Mouse (Mus musculus) embryonic stem cell, embryonic (primary cell): ENCODE data around the gene Ripk1.
"Not testable (repeated sequence)": the region's sequence is repeated elsewhere in the genome, so short reads cannot be mapped to it uniquely, and the experiment has no call there.

Experiments used
- CTCF ChIA-PET, 4 experiments: fragments of 300-600 bp in 2 of 4; fragments of 350-600 bp in 2 of 4; sonication (Branson Sonifier 250); formaldehyde crosslinking; loops; one replicate each; lab custom pipeline; 2022; ENCODE audit warnings: inconsistent platforms in 2 of 4; lab: Charles Lee
- POLR2A ChIA-PET, 4 experiments: fragments of 300-600 bp in 2 of 4; fragments of 350-600 bp in 2 of 4; sonication (Branson Sonifier 250); formaldehyde crosslinking; loops; one replicate each; lab custom pipeline; 2022; ENCODE audit warnings: antibody characterized with exemption in 4 of 4, inconsistent platforms in 1 of 4; lab: Charles Lee

Gene Ripk1

DNA sequence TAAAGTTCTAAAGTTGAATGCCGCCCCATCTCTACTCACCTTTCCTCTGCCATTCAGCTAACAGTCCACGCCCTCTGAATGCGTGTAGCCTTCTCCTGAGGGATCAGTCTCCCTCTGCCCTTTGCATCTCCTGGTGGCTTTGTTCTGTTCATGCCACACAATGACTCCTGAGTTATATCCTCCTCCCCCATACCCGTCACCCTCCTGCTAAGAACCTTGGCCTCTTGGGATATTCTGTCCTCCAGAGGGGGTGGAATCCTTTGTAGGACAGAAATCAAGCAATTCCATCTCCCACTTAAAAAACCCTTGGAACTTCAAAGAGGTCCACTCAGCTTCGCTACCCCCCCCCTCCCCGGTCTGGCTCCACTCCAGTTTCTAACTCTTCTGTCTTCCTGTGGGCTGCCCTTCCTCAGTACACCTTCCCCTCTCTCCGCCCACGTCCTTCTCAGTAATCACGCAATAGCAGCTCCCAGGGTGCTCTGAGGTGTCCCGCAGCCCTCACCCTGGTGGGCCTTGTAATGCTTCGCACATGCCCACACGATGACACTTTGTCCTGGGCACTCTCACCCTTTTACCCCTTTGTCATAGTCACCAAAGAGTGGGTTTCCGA is 51.6 kb downstream of the Ripk1 start:
- CTCF ChIA-PET = interaction anchor here in 1 of 4 experiments (1.1 kb wide), 1 partner anchor 52 kb away, joined by 3 read pairs; the partner anchor contains the start of gene Ripk1
- POLR2A ChIA-PET = interaction anchor here in 3 of 4 experiments (0.6 to 5.8 kb wide), 6 partner anchors 17 to 196 kb away, joined by 3 to 25 read pairs (median 3); partner anchors contain the start of gene Tubb2b (in 2 of the 3)

DNA sequence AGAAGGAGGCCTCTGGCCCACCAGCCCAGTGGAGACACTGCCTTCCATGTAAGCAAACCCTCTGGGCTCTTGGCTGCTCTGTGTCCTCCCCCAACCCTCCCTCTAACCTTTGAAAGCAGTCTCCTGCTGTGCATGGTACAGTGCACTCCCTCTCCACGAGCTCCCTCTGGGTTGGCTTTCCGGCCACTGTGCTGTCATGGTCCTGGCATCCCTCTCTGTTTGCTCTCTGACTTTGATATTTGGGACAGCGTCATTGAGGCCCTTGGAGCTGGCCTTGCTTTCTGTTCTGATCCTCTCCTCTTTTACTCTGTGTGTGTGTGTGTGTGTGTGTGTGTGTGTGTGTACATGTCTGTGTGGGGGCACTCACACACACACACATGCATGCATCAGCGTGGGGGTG is 52.2 kb downstream of the Ripk1 start:
- POLR2A ChIA-PET = interaction anchor here in 3 of 4 experiments (0.6 to 5.8 kb wide), 5 partner anchors 18 to 196 kb away, joined by 3 to 25 read pairs (median 3); partner anchors contain the start of gene Tubb2b (in 2 of the 3)
- CTCF ChIA-PET = interaction anchor here in 3 of 4 experiments (0.6 to 1.1 kb wide), 3 partner anchors 8 to 52 kb away, joined by 3 read pairs; partner anchors contain the start of gene Ripk1 (in 1 of the 3)

DNA sequence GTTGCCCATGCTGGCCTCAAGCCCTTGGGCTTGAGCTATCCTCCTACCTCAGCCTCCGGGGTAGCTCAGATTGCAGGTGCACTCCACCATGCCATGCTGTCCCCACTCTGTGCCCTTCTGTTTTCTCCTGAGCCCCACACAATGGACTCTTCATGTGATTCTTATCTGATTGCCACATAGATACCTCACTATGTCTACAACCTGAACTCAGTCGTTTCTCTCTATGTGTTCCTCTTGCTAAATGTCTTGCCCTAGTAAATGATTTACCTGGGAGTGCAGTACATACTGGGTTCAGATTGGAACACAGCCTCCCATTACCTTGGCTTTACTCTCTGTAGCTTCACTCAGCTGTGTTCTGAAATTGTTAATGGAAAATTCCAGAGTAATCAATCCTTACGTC is 52.8 kb downstream of the Ripk1 start:
- ChIA-PET POLR2A (interaction anchor here in 2 of 4 experiments (0.7 to 5.8 kb wide), 5 partner anchors 18 to 108 kb away, joined by 3 to 25 read pairs (median 3); partner anchors contain the start of genes Tubb2b (in 2 of the 2) and Psmg4 (in 1 of the 2)), CTCF (interaction anchor here in 2 of 4 experiments (0.6 to 1.0 kb wide), 2 partner anchors 9 kb away, joined by 3 read pairs; no protein-coding TSS in a partner anchor)

DNA sequence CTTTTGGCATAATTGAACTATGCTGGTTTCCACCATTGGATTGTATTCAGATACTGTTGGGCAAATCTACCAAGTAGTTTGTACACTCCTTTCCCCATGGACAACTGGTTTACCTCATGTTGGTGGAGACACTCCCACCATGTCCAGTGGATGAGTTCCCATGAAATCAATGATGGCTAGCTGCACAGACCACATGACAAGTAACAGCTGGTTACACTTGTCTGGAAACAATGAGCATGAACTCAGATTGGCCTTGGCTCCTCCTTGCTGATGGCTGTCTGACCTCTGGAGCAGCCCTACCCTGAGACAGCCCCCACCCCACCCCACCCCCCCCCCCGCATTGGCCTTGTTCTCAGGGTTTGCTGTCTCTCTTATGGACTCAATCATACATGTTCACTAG is 55.1 kb downstream of the Ripk1 start:
- POLR2A ChIA-PET = interaction anchor here in 3 of 4 experiments (0.7 to 7.1 kb wide), 6 partner anchors 11 to 73 kb away, joined by 3 to 35 read pairs (median 4); partner anchors contain the start of genes Tubb2b (in 2 of the 3) and Bphl (in 1 of the 3)
- CTCF ChIA-PET = interaction anchor here in 2 of 4 experiments (0.6 kb wide), 2 partner anchors 97 to 613 kb away, joined by 3 to 4 read pairs; no protein-coding TSS in a partner anchor

DNA sequence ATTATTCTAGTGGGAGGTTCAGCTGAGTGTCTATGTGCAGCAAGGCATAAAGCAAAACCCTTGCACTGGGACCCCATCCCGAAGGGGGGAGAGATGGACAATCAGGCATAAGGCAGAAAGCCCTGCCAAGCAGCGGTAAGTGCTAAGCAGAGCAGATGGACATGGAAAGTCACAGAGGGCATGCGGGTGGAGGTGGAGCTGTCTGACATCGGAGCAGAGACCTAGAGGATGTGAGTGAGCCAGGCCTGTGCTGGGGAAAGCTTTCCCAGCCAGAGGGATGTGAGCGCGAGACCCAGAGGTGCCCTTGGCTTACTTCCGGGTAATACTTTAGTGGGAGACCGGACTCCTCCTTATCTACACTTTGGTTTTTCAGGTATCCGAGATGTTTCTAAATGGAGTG is 57.9 kb downstream of the Ripk1 start:
- CTCF ChIA-PET = no interaction called here
- POLR2A ChIA-PET = interaction anchor here in 2 of 4 experiments (0.8 to 7.1 kb wide), 5 partner anchors 11 to 95 kb away, joined by 3 to 40 read pairs (median 6); partner anchors contain the start of gene Tubb2b (in 2 of the 2)

DNA sequence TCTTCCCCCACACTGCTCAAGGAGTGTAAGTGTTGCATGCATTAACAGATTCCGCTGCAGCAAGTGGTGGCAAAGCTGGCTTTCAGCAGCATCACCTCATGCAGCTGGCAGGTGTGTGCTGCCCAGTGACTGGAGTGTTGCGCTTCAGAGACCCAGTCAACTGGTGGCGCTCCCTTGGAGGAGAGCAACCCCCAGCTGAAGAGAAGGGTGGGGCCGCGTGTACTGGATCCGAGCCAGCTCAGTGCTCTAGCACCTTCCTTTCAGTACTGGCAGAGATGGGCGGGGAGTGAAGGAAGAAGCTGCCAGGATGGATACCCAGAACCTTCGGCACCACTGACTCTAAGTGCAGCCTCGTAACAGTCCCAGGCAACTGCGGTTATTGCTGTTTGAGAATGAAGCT is 60.3 kb downstream of the Ripk1 start:
- ChIA-PET CTCF (interaction anchor here in 2 of 4 experiments (0.6 to 0.7 kb wide), 2 partner anchors 13 to 31 kb away, joined by 3 to 8 read pairs; no protein-coding TSS in a partner anchor), POLR2A (interaction anchor here in 3 of 4 experiments (0.7 to 7.1 kb wide), 13 partner anchors 13 to 101 kb away, joined by 3 to 40 read pairs (median 3); partner anchors contain the start of genes Bphl (in 2 of the 3), Tubb2b (in 2 of the 3) and Psmg4 (in 1 of the 3))

DNA sequence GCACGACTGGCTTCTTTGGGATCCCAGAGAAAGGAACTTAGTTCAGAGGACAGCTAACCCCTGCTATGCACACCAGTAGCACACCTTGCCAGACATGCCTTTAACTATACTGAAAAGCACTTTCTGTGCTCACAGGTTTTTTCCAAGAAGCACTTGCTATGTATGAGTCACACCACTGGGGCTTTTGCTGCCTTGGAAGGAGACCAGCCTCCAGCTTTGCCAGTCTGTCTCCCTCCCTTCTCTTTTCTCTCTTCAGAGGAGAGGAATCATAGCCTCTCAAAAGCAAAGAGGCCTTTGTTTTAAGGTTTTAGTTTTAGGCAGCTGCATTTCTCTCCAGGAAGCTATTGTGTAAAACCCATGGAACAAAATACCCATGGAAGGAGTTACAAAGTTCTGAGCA is 64.2 kb downstream of the Ripk1 start:
- POLR2A ChIA-PET = interaction anchor here in 3 of 4 experiments (1.0 to 7.3 kb wide), 5 partner anchors 10 to 64 kb away, joined by 3 to 51 read pairs (median 5); partner anchors contain the start of gene Tubb2b (in 3 of the 3)
- CTCF ChIA-PET = no interaction called here

DNA sequence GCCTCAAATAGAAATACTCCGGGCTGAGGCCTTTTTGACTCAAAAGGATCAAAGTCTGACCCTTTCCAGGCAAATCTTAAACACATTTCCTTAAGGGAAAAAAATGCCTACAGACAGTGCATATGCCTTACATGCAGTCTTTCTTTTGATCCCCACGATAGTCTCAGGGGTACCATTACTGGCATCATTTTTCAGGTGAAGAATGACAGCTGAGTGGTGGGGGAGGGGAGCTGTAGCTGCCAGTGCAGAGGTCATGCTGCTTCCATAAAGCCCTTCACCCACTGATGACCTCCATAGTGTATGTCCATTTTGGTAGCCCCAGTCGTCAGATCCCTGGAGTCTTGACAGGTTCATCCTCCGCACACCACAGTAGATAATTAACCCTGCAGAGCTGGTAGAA is 68.1 kb downstream of the Ripk1 start:
- ChIA-PET POLR2A (interaction anchor here in 3 of 4 experiments (0.6 to 7.3 kb wide), 9 partner anchors 11 to 148 kb away, joined by 3 to 51 read pairs (median 4); partner anchors contain the start of genes Tubb2b (in 2 of the 3) and Psmg4 (in 1 of the 3)), CTCF (no interaction called here)

DNA sequence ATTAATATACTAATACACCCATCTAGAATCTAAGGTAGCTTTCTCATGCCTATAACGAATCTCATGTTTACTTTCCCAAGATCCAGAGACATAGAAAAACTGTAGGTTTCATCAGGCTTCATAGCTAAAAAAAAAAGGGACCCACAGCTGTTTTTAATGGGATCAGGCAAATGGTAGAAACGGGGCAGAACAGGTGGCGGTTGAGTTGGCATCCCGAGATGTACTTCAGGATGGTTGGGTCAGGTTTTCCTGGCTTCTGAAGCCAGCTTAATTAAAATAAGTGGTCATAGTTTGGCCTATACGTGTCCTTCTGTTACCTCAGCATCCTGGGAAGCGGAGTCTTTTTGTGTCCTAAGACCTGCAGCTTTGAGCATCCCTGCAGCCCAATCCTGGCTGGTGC is 69.7 kb downstream of the Ripk1 start:
- ChIA-PET CTCF (no interaction called here), POLR2A (interaction anchor here in 3 of 4 experiments (0.9 to 7.3 kb wide), 7 partner anchors 12 to 150 kb away, joined by 3 to 51 read pairs (median 4); partner anchors contain the start of gene Tubb2b (in 1 of the 3))

DNA sequence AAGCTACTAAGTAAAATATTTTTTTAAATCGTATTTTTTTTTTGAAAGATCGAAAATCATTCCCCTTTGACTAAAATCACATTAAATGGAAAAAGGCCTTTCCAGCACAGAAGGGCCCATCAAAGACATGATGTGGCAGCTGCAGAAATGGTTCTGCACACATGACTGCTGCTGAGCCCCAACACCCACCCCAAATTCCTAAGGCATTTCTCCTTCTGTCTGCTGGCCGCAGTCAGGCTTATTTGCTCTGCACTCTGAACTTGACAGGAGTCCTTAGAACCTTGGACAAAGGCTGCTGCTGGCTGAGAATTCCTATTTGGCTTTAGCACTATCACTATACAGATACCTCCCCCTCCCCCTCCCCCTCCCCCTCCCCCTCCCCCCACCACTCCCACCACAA is 70.7 kb downstream of the Ripk1 start:
- ChIA-PET CTCF (no interaction called here), POLR2A (interaction anchor here in 1 of 4 experiments (7.3 kb wide), 1 partner anchor 57 kb away, joined by 51 read pairs; the partner anchor contains the start of gene Tubb2b)

DNA sequence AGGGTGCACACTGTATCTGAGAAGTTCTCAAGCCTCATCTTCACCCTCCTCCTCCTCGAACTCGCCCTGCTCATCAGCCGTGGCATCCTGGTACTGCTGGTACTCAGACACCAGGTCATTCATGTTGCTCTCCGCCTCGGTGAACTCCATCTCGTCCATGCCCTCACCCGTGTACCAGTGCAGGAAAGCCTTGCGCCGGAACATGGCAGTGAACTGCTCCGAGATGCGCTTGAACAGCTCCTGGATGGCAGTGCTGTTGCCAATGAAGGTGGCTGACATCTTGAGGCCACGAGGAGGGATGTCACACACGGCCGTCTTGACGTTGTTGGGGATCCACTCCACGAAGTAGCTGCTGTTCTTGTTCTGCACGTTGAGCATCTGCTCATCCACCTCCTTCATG is 72.3 kb downstream of the Ripk1 start:
- POLR2A ChIA-PET = interaction anchor here in 2 of 4 experiments (1.0 to 3.4 kb wide), 3 partner anchors 12 to 72 kb away, joined by 3 to 20 read pairs (median 3); partner anchors contain the start of genes Ripk1 (in 1 of the 2) and Tubb2b (in 1 of the 2)
- CTCF ChIA-PET = not testable (repeated sequence)

DNA sequence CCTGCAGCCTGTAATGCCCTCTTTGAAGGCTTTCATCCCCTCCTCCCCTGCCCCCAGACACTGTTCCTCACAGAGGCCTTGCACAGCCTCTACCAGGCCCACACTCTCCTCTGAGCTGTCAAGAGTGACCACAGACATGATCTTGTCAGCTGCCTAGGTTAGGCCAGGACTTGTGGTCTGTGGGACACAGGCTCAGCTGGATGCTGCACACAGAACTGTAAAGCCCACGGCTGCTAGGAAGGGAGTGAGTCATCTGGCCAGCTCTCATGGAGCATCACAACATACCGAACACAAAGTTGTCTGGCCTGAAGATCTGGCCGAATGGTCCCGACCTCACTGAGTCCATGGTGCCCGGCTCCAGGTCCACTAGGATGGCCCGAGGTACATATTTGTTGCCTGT is 73.7 kb downstream of the Ripk1 start:
- POLR2A ChIA-PET = interaction anchor here (0.6 to 3.4 kb wide), 18 partner anchors 9 to 87 kb away, joined by 3 to 20 read pairs (median 4); partner anchors contain the start of genes Tubb2b (in 2 of the 4), Psmg4 (in 1 of the 4), Ripk1 (in 1 of the 4) and Serpinb6a (in 1 of the 4)
- CTCF ChIA-PET = not testable (repeated sequence)

DNA sequence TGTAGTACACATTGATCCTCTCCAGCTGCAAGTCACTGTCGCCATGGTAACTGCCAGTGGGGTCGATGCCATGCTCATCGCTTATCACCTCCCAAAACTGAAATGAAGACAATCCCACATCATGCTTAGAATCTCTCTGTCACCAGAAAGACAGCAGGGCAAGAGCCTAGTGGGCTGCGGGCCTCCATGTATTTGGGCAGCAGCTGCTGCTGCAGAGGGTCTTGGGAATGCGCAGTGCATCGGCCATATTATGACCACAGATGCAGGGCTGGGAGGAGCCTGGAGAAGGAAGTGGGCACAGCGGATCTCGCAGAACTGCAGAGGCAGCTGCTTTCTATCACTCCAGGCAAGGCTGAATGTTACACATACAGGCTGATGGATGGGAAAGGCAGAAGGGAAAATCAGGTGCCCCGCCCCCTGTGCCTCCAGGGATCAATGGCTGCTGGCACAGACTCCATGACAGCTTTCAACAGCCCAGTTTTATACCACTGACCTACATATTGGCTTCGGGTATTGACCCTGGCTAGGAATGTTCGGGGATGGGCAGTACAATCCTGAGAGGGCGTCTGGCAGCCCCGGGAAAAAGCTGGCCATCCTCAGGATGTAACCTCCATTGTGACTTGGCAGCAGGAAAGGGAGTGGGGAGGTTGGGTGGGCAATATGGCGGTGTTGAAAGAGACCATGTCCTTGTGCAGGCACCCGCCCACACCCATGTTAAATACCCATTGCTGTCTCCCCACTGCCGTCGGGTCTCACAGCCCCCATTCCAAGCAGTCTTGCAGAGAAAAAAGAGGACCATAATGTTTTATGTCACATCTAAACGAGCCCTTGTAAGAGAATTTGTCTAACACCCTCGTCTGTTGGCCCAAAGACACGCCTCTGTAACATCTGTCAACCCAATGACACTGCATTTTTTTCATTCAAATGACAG is 74.7 kb downstream of the Ripk1 start:
- POLR2A ChIA-PET = interaction anchor here (0.6 to 3.4 kb wide), 27 partner anchors 9 to 888 kb away, joined by 3 to 20 read pairs (median 4); partner anchors contain the start of genes Tubb2b (in 2 of the 4), Psmg4 (in 1 of the 4), Ripk1 (in 1 of the 4) and Serpinb6a (in 1 of the 4)

DNA sequence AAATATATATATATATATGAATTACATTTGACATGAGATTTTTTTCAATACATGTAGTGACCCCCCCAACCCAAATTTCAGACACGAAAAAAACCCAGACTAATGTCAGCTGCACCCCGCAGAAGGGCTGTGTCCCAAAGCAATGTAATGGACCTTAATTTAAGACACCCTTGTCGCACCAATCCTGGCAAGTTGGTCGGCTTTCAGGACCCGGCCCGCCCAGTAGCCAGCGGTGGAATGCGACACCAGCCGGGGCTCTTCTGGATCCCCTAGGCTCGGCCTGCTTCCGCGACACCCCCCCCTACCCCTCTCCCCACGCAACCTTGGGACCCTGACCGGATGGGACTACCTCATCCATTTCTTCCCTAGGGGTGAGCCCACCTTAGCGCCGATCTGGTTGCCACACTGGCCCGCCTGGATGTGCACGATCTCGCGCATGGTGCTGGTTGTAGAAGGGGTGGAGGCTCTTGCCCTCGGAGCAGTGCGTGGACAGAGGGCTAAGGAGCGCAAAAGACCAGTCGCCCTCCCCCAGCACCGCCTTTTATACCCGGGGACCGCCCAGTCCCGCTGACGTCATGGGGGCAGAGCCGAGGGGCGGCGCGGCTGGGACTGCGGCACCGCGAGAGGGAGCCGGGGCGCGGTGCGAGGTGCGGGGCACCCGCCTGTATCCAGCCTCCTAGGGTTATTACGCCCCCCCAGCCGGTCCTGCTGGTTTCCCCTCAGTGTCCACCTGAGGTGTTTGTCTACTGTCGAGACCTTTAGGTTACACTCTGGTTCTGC is 75.5 kb downstream of the Ripk1 start, which contains the start of gene Tubb2a:
Gene Tubb2a, minus strand, starts transcription at position 516 of the 780 bp plus-strand sequence.
- ChIA-PET CTCF (no interaction called here), POLR2A (interaction anchor here in 3 of 4 experiments (0.6 to 5.0 kb wide), 12 partner anchors 10 to 887 kb away, joined by 3 to 29 read pairs (median 6); partner anchors contain the start of genes Tubb2b (in 2 of the 3) and Psmg4 (in 1 of the 3))

More for the DNA sequence above, 74.7 kb downstream of the Ripk1 start:
- CTCF ChIA-PET = no interaction called here

DNA sequence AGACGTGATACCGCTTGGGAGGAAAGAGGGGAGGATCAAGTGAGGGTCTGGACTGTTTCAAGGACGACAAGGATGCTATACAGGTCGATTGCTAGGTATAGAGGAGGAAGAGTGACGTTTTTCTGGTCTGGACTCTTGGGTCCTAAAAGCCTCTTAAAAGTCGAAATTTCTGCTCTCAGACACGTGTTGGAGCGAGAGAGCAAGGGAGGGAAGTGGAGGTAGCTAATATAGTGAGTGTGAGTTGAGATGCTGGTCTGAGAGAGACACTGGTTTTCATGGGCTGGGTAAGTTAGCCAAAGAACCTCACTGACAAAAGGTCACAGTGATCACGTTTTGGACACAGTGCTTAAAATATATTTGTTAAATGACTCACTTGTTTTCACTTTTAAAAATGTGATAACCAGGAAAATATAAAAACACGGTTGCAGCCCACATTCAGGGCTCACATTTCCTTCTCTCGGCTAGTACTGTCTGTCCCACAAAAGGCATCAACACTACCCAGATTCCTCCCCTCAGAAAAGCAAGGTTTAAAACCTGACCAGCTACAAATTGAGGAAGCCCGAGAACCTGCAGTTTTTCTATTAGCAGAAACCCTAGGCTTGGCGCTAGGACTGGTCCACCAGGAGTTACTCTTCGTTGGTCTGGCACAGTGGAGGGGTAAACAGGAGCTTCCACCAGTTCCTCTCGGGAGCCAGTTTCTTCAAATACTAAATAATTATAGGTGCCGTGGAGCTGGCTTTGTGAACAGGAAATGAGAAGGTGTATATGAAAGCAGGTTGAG is 76.5 kb downstream of the Ripk1 start:
- CTCF ChIA-PET = interaction anchor here in 2 of 4 experiments (0.6 to 1.4 kb wide), 3 partner anchors 9 to 568 kb away, joined by 4 to 5 read pairs (median 4); no protein-coding TSS in a partner anchor

More for the DNA sequence above, 76.5 kb downstream of the Ripk1 start:
- POLR2A ChIA-PET = interaction anchor here in 3 of 4 experiments (0.7 to 5.0 kb wide), 18 partner anchors 9 to 382 kb away, joined by 3 to 29 read pairs (median 4); partner anchors contain the start of genes Tubb2b (in 2 of the 3) and Bphl (in 1 of the 3)
